Mouse (Mus musculus): ENCODE data around the gene Tex26. TPM values are rescaled to one million over a fixed set of nuclear protein-coding genes. Genes with fewer than 3 reads are reported as not detected.

Gene Tex26
- polyA plus RNA-seq, 1 experiment from 2014 or later, result 0.38 TPM

GRCm38 (mm10) chr5:149474701-149475468 lies 35.4 kb downstream of the Tex26 start:
- ATAC-seq, result no peak
- H3K4me3 ChIP-seq (ENCODE audit: low read depth, low read length), result no peak overlapping the region

GRCm38 (mm10) chr5:149481920-149482319 lies 42.5 kb downstream of the Tex26 start:
- Histone ChIP-seq H3K4me2 (replicated peaks; ENCODE audit: low read depth) (no peak overlapping the region), H3K27me3 (replicated peaks; ENCODE audit: control insufficient read depth, insufficient read depth, low read length) (no peaks in the 10 kb centered on the region), H3K27ac (ENCODE audit: low read depth, low read length) (no peak overlapping the region), H3K9me3 (ENCODE audit: control insufficient read depth) (no peaks in the 10 kb centered on the region), H3K4me1 (replicated peaks; ENCODE audit: control insufficient read depth, insufficient read depth, low read length) (no peaks in the 10 kb centered on the region), H3K36me3 (ENCODE audit: control insufficient read depth, insufficient read depth) (no peaks in the 10 kb centered on the region), H3K9ac (ENCODE audit: low read depth, low read length) (no peak overlapping the region), H3K4me3 (ENCODE audit: low read depth, low read length) (no peak overlapping the region)
- WGBS, result 87% methylated on average over 7 of the region's 7 CpGs
- TF ChIP-seq CTCF (IDR thresholded peaks at IDR 0.05; ENCODE audit: low read depth), result no peak
- ATAC-seq, result no peak

More at GRCm38 (mm10) chr5:149474701-149475468, 35.4 kb downstream of the Tex26 start:
- Histone ChIP-seq H3K9ac (ENCODE audit: low read depth, low read length) (no peak overlapping the region), H3K27ac (ENCODE audit: low read depth, low read length) (no peak overlapping the region), H3K27me3 (replicated peaks; ENCODE audit: control insufficient read depth, insufficient read depth, low read length) (no peaks in the 10 kb centered on the region), H3K36me3 (ENCODE audit: control insufficient read depth, insufficient read depth) (no peaks in the 10 kb centered on the region), H3K9me3 (ENCODE audit: control insufficient read depth) (no peaks in the 10 kb centered on the region), H3K4me2 (replicated peaks; ENCODE audit: low read depth) (no peak overlapping the region), H3K4me1 (replicated peaks; ENCODE audit: control insufficient read depth, insufficient read depth, low read length) (no peaks in the 10 kb centered on the region)
- no peak for TF ChIP-seq CTCF (IDR thresholded peaks at IDR 0.05; ENCODE audit: low read depth)
- 92% methylated on average over 16 of the region's 16 CpGs for WGBS

GRCm38 (mm10) chr5:149483321-149484052 lies 44.0 kb downstream of the Tex26 start:
- H3K9ac ChIP-seq (ENCODE audit: low read depth, low read length), result no peak overlapping the region
- WGBS, result 65% methylated on average over 12 of the region's 12 CpGs
- TF ChIP-seq CTCF (IDR thresholded peaks at IDR 0.05; ENCODE audit: low read depth), result peak; percentile 36; the same call in 1 of the 2 replicates
- H3K9me3 ChIP-seq (ENCODE audit: control insufficient read depth), result no peaks in the 10 kb centered on the region
- H3K4me1 ChIP-seq (replicated peaks; ENCODE audit: control insufficient read depth, insufficient read depth, low read length), result no peaks in the 10 kb centered on the region
- H3K4me3 ChIP-seq (ENCODE audit: low read depth, low read length), result no peak overlapping the region
- no peak overlapping the region for H3K27ac ChIP-seq (ENCODE audit: low read depth, low read length)
- no peaks in the 10 kb centered on the region for H3K27me3 ChIP-seq (replicated peaks; ENCODE audit: control insufficient read depth, insufficient read depth, low read length)
- no peak overlapping the region for H3K4me2 ChIP-seq (replicated peaks; ENCODE audit: low read depth)
- no peaks in the 10 kb centered on the region for H3K36me3 ChIP-seq (ENCODE audit: control insufficient read depth, insufficient read depth)
- no peak for ATAC-seq

GRCm38 (mm10) chr5:149484270-149484669 lies 44.8 kb downstream of the Tex26 start:
- H3K4me2 ChIP-seq (replicated peaks; ENCODE audit: low read depth), result no peak overlapping the region
- H3K36me3 ChIP-seq (ENCODE audit: control insufficient read depth, insufficient read depth), result no peaks in the 10 kb centered on the region
- H3K27ac ChIP-seq (ENCODE audit: low read depth, low read length), result no peak overlapping the region
- no peak overlapping the region for H3K9ac ChIP-seq (ENCODE audit: low read depth, low read length)
- no peak overlapping the region for H3K4me3 ChIP-seq (ENCODE audit: low read depth, low read length)
- no peaks in the 10 kb centered on the region for H3K4me1 ChIP-seq (replicated peaks; ENCODE audit: control insufficient read depth, insufficient read depth, low read length)
- H3K9me3 ChIP-seq (ENCODE audit: control insufficient read depth), result no peaks in the 10 kb centered on the region
- H3K27me3 ChIP-seq (replicated peaks; ENCODE audit: control insufficient read depth, insufficient read depth, low read length), result 0 out of 2 replicates have a peak, but pooled peaks cover 2% of the 10 kb centered on the region
- 53% methylated on average over 12 of the region's 12 CpGs for WGBS
- no peak for TF ChIP-seq CTCF (IDR thresholded peaks at IDR 0.05; ENCODE audit: low read depth)
- no peak for ATAC-seq

GRCm38 (mm10) chr5:149485447-149485846 lies 46.0 kb downstream of the Tex26 start:
- WGBS, result 90% methylated on average over 6 of the region's 6 CpGs
- 0 out of 2 replicates have a peak, but pooled peaks cover 5% of the 10 kb centered on the region for H3K27me3 ChIP-seq (replicated peaks; ENCODE audit: control insufficient read depth, insufficient read depth, low read length)
- no peaks in the 10 kb centered on the region for H3K36me3 ChIP-seq (ENCODE audit: control insufficient read depth, insufficient read depth)
- TF ChIP-seq CTCF (IDR thresholded peaks at IDR 0.05; ENCODE audit: low read depth), result no peak
- H3K4me3 ChIP-seq (ENCODE audit: low read depth, low read length), result no peak overlapping the region
- no peak overlapping the region for H3K9ac ChIP-seq (ENCODE audit: low read depth, low read length)
- H3K27ac ChIP-seq (ENCODE audit: low read depth, low read length), result no peak overlapping the region
- no peaks in the 10 kb centered on the region for H3K4me1 ChIP-seq (replicated peaks; ENCODE audit: control insufficient read depth, insufficient read depth, low read length)
- no peak for ATAC-seq
- no peaks in the 10 kb centered on the region for H3K9me3 ChIP-seq (ENCODE audit: control insufficient read depth)
- H3K4me2 ChIP-seq (replicated peaks; ENCODE audit: low read depth), result no peak overlapping the region

- H3K9ac ChIP-seq (ENCODE audit: low read depth, low read length), result no peak overlapping the region
- no peaks in the 10 kb centered on the region for H3K36me3 ChIP-seq (ENCODE audit: control insufficient read depth, insufficient read depth)
- H3K4me2 ChIP-seq (replicated peaks; ENCODE audit: low read depth), result no peak overlapping the region
- no peak overlapping the region for H3K4me3 ChIP-seq (ENCODE audit: low read depth, low read length)
- H3K9me3 ChIP-seq (ENCODE audit: control insufficient read depth), result no peaks in the 10 kb centered on the region
- TF ChIP-seq CTCF (IDR thresholded peaks at IDR 0.05; ENCODE audit: low read depth), result no peak
- 0 out of 2 replicates have a peak, but pooled peaks cover 5% of the 10 kb centered on the region for H3K27me3 ChIP-seq (replicated peaks; ENCODE audit: control insufficient read depth, insufficient read depth, low read length)
- H3K4me1 ChIP-seq (replicated peaks; ENCODE audit: control insufficient read depth, insufficient read depth, low read length), result no peaks in the 10 kb centered on the region
- ATAC-seq, result no peak
- WGBS, result 27% methylated on average over 11 of the region's 11 CpGs
- no peak overlapping the region for H3K27ac ChIP-seq (ENCODE audit: low read depth, low read length)
Observed at GRCm38 (mm10) chr5:149488360-149489021, 49.0 kb downstream of the Tex26 start.

All from intestine, postnatal 0 days (tissue).